Mouse (Mus musculus) embryo, embryonic 11.5 days (tissue): Measurements from ENCODE around the gene Slitrk6.

Source experiments
- DNase-seq: peaks from one replicate; pipeline ENCODE4 v3.0.0-alpha.2; 2012; ENCODE audit warnings: low read depth, low spot score

Gene Slitrk6

DNA sequence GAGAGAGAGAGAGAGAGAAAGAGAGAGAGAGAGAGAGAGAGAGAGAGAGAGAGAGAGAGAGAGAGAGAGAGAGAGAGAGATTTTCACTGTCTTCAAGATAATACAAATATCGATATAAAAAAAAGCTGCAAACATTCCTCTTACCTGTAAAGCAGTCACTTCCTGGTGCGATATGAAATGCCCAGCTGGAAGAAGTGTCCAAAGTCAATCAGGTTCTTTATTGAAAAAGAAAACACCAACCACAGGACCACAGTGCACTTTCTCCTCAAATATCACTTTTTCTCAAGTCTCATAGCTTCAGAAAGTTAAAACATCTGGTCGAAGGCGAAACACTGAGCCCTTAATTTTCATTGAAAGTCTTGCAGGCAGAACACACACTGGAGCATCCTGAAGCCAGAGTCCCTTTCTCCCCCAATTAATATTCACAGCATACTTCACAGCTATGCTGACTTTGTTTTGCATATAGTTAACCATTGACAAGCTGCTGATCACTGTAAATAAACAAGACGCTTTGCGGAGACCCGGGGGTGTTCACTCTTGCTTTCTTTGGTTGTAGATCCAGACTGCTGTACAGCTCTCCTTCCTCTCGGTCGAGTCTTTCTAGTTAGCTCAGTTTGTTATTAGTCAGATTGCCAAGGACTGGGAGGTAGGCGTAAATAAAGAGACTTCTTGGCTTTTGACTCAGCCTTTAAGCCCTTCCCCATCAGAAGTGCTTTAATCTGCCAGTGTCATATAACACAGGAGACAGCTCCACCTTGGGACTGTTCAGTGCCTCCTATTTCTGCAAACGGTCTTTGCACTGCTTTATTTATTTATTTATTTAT is at the start of gene Slitrk6:
Gene Slitrk6, minus strand, starts transcription at position 666 of the 824 bp plus-strand sequence.
- DNase-seq: no peak

DNA sequence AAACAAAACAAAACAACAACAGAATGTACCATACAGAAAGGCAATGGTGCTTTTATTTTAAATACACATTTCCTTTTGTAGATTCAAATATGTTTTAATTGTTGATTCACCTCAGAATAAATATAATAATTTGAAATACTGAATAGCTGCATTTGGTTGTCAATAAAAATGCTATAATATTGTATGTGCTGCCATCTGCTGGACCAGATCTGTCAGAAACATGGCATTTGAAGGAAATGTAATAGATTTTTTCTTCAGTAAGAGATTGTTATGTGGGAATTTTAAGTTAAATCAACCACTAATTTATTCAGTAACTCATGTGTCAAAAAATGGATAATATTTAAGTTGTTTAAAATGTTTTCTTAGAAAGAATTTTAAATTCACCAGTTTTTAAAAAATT is 22.6 kb upstream of the Slitrk6 start:
- DNase-seq: peak; percentile 16

DNA sequence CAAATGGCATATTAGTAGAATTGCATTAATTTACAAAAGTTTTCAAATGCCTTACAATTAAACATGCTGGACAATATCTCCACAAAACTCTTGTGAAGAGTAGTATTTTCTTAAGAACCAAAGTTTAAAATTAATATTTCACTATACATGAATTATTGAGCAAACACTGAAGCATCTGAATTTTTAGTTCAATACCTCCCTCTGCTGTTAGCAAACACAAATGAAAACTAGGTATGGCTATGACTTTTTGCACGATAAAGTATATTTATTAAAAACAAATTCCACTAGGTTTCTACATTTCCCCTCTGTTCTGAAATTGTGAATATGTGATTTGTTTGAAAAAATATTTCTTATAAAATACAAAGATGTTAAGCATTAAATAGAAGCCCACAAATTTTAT is 15.7 kb upstream of the Slitrk6 start:
- DNase-seq: no peak

DNA sequence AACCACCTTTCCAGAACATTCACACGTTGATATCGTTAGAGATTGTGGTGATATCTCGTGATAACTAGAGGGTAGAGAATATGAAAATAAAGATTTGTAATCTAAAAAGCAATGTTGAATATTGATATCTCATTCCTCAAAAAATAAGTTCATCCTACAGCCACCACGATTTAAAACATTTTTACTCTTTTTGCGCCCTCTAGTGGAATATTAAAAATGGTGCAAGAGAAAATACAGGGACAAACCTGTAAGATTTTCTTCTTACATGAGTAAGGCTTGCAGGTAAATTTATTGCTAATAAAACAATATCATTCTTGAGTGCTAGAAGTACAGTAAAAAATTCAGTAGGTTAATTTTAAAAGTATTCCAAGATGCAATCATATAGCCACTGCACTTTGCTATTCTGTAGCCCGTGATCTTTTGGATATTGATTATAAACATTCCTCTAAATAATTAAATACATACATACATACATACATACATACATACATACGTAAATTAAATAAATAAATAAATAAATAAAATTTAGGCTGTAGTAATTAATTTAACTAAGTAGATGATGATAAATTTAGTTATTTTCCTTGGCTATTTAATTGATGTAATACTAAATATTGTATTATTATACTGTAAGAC is 7.8 kb upstream of the Slitrk6 start:
- DNase-seq: no peak

DNA sequence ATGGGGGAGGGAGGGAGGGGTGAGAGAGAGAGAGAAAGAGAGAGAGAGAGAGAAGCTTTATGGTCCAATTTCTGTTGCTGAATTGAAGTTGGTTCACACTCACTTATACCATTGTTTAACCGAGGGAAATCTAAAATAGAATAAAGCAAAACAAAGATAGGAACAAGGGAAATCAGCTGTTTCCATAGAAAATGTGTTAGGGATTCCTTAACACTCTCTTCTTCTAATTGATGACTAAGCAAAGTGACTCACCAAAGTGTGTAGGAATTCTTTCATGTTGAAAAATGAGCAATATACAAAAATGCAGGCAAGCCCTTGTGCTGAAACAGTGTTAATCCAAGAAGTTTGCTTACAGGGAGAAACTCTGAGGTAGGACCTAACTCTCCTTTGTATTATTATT is 6.0 kb upstream of the Slitrk6 start:
- DNase-seq: no peak

DNA sequence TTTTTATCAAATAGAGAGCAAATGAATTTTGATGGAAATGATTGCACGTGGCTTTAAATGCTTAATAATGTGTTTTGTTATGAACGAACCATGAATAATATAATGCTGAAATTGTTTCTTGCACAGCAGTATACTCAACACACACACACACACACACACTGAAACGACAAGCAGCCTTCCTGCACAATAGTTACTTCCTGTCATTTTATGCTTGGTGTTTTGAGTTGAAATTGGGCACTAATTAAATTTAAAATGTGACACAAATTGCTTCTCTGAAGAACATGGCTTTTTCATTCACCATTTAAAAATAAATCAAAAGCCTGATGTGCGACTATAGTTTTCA is 330 bp upstream of the Slitrk6 start:
- DNase-seq: no peak

DNA sequence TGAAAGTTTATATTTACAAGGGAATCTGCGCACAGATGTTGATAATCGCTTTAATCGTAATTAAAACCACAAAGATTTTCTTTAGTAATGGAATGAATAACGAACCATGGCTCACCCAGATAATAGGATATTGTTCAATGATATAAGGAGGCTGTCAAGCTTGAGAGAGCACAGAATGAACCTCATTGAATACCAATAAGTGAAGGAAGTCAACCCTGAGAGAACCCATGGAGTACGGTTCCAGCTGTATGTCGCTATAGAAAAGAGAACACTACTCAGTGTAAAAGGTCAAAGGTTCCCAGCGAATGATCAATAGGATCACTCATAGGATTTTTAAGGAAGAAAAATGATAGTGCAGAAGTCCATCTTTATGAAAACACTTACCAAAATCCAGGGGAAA is 15.1 kb downstream of the Slitrk6 start:
- DNase-seq: no peak

DNA sequence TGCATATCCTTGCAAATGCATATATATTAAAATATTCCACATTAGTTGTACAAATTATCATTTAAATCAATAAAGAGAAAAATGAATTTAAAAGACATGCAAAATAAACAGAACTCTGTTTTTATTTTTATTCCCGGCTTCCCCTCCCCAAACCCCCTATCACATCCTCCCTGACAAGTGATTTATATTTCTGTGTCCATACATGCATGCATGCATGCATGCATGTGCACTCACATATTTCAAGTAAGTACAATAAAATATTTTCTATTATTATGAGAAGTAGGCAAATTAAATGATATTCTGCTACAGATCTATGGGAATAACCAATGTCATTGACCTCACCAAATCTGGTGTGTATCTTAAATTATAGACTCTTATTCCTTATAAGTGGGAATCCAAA is 15.6 kb downstream of the Slitrk6 start:
- no peak for DNase-seq

DNA sequence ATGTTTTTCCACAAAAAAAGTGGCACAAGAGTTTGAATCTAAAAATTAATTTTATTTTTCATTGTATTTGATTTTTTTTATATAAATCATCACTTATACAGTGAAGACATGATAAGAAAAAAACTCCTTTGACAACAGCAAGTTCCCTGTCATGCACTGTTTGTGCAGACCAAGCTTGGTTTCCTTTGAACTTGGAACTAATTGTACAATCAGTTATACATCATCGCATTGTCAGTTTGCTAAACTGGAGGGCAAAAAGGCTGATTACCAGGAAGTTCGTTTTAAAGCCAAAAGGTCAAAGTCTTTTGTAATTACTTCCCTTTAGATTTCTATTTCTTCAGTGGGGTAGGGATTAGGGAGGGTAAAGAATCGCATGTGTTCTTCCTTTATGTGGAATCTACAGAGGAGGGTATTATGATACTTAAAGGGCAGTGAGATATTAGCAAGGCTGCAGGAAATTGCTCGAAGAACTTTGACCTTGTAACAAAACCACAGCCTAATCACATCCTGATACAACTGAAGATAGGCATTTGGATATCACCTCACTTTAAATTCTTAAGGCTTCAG is 26.5 kb downstream of the Slitrk6 start:
- DNase-seq: no peak

DNA sequence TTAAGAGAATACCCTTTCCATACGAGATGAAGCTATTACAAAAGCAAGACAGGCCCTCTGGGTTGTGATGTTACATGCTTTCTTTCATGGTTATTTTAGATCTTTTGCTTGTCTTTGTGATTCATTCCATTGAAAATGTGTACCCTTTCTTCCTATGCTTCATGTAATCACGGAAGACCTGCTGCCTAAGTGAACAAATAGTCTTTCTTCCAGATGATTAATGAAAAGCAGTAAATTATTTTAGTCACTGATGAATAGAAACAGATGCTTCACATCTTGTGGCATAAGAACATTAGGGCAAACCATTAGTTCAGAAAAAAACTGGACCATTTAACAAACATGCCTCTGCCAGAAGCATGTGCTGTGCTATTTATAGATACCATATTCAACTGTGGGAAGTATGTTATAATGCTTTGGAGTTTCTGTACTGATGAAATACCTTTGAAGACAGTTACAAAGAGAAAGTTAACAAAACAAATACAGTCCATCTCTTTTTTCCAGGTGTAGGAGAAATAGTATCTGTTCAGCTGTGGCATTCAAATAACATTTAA is 30.8 kb downstream of the Slitrk6 start:
- peak; percentile 20 for DNase-seq
